Mouse (Mus musculus): ENCODE measurements around the gene Sh3kbp1.
A peak's percentile ranks its signal among the peaks of the same experiment; 100 is the strongest.
"Not testable (repeated sequence)": the region's sequence is repeated elsewhere in the genome, so short reads cannot be mapped to it uniquely, and the experiment has no call there.

Sh3kbp1 gene

GRCm38 (mm10) chrX:159626907-159627587 is at the start of gene Sh3kbp1:
Sh3kbp1 (plus strand) TSS chrX:159627272.
- peak; percentile 81 for DNase-seq (ENCODE audit: inconsistent ontology term)

- DNase-seq (ENCODE audit: inconsistent ontology term) = not testable (repeated sequence)
Observed at GRCm38 (mm10) chrX:159584738-159585137, 42.3 kb upstream of the Sh3kbp1 start.

GRCm38 (mm10) chrX:159591633-159592032 is 35.4 kb upstream of the Sh3kbp1 start:
- DNase-seq (ENCODE audit: inconsistent ontology term) = no peak

- no peak for DNase-seq (ENCODE audit: inconsistent ontology term)
Observed at GRCm38 (mm10) chrX:159597502-159597901, 29.6 kb upstream of the Sh3kbp1 start.

- DNase-seq (ENCODE audit: inconsistent ontology term) = no peak
Observed at GRCm38 (mm10) chrX:159604832-159605231, 22.2 kb upstream of the Sh3kbp1 start.

- peak; percentile 33 for DNase-seq (ENCODE audit: inconsistent ontology term)
Observed at GRCm38 (mm10) chrX:159606936-159607335, 20.1 kb upstream of the Sh3kbp1 start.

GRCm38 (mm10) chrX:159626208-159626906 is 715 bp upstream of the Sh3kbp1 start:
- peak; percentile 55 for DNase-seq (ENCODE audit: inconsistent ontology term)

GRCm38 (mm10) chrX:159627588-159628566 is 805 bp downstream of the Sh3kbp1 start:
- DNase-seq (ENCODE audit: inconsistent ontology term) = peak; percentile 56

- no peak for DNase-seq (ENCODE audit: inconsistent ontology term)
Observed at GRCm38 (mm10) chrX:159628629-159629028, 1.6 kb downstream of the Sh3kbp1 start.

- DNase-seq (ENCODE audit: inconsistent ontology term) = no peak
Observed at GRCm38 (mm10) chrX:159629203-159629602, 2.1 kb downstream of the Sh3kbp1 start.

- no peak for DNase-seq (ENCODE audit: inconsistent ontology term)
Observed at GRCm38 (mm10) chrX:159638500-159639227, 11.6 kb downstream of the Sh3kbp1 start.

- DNase-seq (ENCODE audit: inconsistent ontology term) = no peak
Observed at GRCm38 (mm10) chrX:159639991-159640390, 12.9 kb downstream of the Sh3kbp1 start.

GRCm38 (mm10) chrX:159645314-159645713 is 18.2 kb downstream of the Sh3kbp1 start:
- DNase-seq (ENCODE audit: inconsistent ontology term) = no peak

- no peak for DNase-seq (ENCODE audit: inconsistent ontology term)
Observed at GRCm38 (mm10) chrX:159647564-159647963, 20.5 kb downstream of the Sh3kbp1 start.

- DNase-seq (ENCODE audit: inconsistent ontology term) = no peak
Observed at GRCm38 (mm10) chrX:159648598-159648997, 21.5 kb downstream of the Sh3kbp1 start.

GRCm38 (mm10) chrX:159650130-159650678 is 23.1 kb downstream of the Sh3kbp1 start:
- peak; percentile 16 for DNase-seq (ENCODE audit: inconsistent ontology term)

- no peak for DNase-seq (ENCODE audit: inconsistent ontology term)
Observed at GRCm38 (mm10) chrX:159650727-159651126, 23.7 kb downstream of the Sh3kbp1 start.

GRCm38 (mm10) chrX:159671388-159671787 is 44.3 kb downstream of the Sh3kbp1 start:
- DNase-seq (ENCODE audit: inconsistent ontology term) = no peak

- DNase-seq (ENCODE audit: inconsistent ontology term) = peak; percentile 54
Observed at GRCm38 (mm10) chrX:159672466-159672865, 45.4 kb downstream of the Sh3kbp1 start.

- DNase-seq (ENCODE audit: inconsistent ontology term) = no peak
Observed at GRCm38 (mm10) chrX:159676242-159676641, 49.2 kb downstream of the Sh3kbp1 start.
